Mouse (Mus musculus): ENCODE measurements around the gene Olfr1305. TPM values are rescaled to one million over a fixed set of nuclear protein-coding genes. Genes with fewer than 3 reads are reported as not detected.

Olfr1305 gene
- polyA plus RNA-seq (2012; rRNA removed): not detected in 2 replicates

- H3K4me3 ChIP-seq (replicated peaks; ENCODE audit: insufficient read depth, low read depth, low read length): no peak within 1 kb of the TSS
- no peak within 1 kb of the TSS for H3K27ac ChIP-seq (ENCODE audit: insufficient read depth, low read length)
- WGBS: 91% methylated on average over 2 of the region's 2 CpGs
- no peaks in the 10 kb centered on the region for H3K4me1 ChIP-seq (ENCODE audit: control insufficient read depth, insufficient read depth, low read length)
- TF ChIP-seq POLR2A (IDR thresholded peaks at IDR 0.05; ENCODE audit: borderline replicate concordance, insufficient read depth, low read length) (no peak), CTCF (IDR thresholded peaks at IDR 0.05; ENCODE audit: borderline replicate concordance, insufficient read depth, low read depth, low read length) (no peak)
- no peaks in the 10 kb centered on the region for H3K27me3 ChIP-seq (ENCODE audit: control insufficient read depth, insufficient read depth, low read length)
- no peak for DNase-seq
Observed at GRCm38 (mm10) chr2:111877049-111877448, at the start of gene Olfr1305. Gene Olfr1305, minus strand, starts transcription at chr2:111877149.

DNA sequence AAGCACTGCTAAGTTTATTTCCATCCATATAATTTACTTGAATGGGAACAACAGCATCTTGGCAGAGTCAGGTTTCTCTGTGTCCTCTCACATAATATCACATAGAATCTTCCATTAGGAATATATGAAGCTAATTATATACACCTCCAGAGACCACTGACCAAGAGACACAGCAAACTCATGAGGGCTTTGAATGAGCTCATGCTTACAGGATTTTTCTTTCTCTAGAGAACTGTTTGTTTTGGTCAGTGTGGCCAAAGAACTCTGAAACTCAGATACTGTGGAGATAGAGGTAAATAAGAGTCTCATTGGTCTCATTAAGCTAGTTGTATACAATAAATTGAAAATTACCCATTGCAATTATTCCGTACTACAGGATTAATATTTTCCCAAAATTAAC, 39.2 kb upstream of the Olfr1305 start, which contains the start of gene Olfr1306:
Olfr1306 (minus strand) TSS at position 101 of the 400 bp plus-strand sequence.
- TF ChIP-seq CTCF (IDR thresholded peaks at IDR 0.05; ENCODE audit: borderline replicate concordance, insufficient read depth, low read depth, low read length) (no peak), POLR2A (IDR thresholded peaks at IDR 0.05; ENCODE audit: borderline replicate concordance, insufficient read depth, low read length) (no peak)

GRCm38 (mm10) chr2:111820240-111820639, 56.7 kb downstream of the Olfr1305 start, which contains the start of gene Olfr1303:
Gene Olfr1303, minus strand, starts transcription at chr2:111820340.
- H3K27ac ChIP-seq (ENCODE audit: insufficient read depth, low read length): no peak within 1 kb of the TSS
- H3K4me1 ChIP-seq (ENCODE audit: control insufficient read depth, insufficient read depth, low read length): no peaks in the 10 kb centered on the region
- DNase-seq: no peak
- no peak for TF ChIP-seq CTCF (IDR thresholded peaks at IDR 0.05; ENCODE audit: borderline replicate concordance, insufficient read depth, low read depth, low read length)
- no peak for TF ChIP-seq POLR2A (IDR thresholded peaks at IDR 0.05; ENCODE audit: borderline replicate concordance, insufficient read depth, low read length)
- H3K27me3 ChIP-seq (ENCODE audit: control insufficient read depth, insufficient read depth, low read length): no peaks in the 10 kb centered on the region
- H3K4me3 ChIP-seq (replicated peaks; ENCODE audit: insufficient read depth, low read depth, low read length): no peak within 1 kb of the TSS
- 80% methylated on average over 2 of the region's 2 CpGs for WGBS

More for the DNA sequence above, 39.2 kb upstream of the Olfr1305 start, which contains the start of gene Olfr1306:
- Histone ChIP-seq H3K4me3 (replicated peaks; ENCODE audit: insufficient read depth, low read depth, low read length) (no peak within 1 kb of the TSS), H3K4me1 (ENCODE audit: control insufficient read depth, insufficient read depth, low read length) (no peaks in the 10 kb centered on the region), H3K27ac (ENCODE audit: insufficient read depth, low read length) (no peak within 1 kb of the TSS), H3K27me3 (ENCODE audit: control insufficient read depth, insufficient read depth, low read length) (no peaks in the 10 kb centered on the region)
- DNase-seq: no peak
- 88% methylated on average over 1 of the region's 1 CpGs for WGBS

Other genes with a start within 250 kb of the Olfr1305 start
- gene Olfr1298, start 227.9 kb downstream of the Olfr1305 start, polyA plus RNA-seq (2012; rRNA removed): not detected in 2 replicates
- gene Olfr1299, start 215.7 kb downstream of the Olfr1305 start, polyA plus RNA-seq (2012; rRNA removed): not detected in 2 replicates
- not detected in 2 replicates for gene Olfr1301, start 126.1 kb downstream of the Olfr1305 start, polyA plus RNA-seq (2012; rRNA removed)
- not detected in 2 replicates for gene Olfr1302, start 99.7 kb downstream of the Olfr1305 start, polyA plus RNA-seq (2012; rRNA removed)
- gene Olfr1303, start 56.8 kb downstream of the Olfr1305 start, polyA plus RNA-seq (2012; rRNA removed): not detected in 2 replicates
- gene Olfr1306, start 39.1 kb upstream of the Olfr1305 start, polyA plus RNA-seq (2012; rRNA removed): not detected in 2 replicates
- not detected in 2 replicates for gene Olfr1307, start 72.3 kb upstream of the Olfr1305 start, polyA plus RNA-seq (2012; rRNA removed)
- gene Olfr1308, start 87.8 kb upstream of the Olfr1305 start, polyA plus RNA-seq (2012; rRNA removed): not detected in 2 replicates
- gene Olfr1309, start 113.1 kb upstream of the Olfr1305 start, polyA plus RNA-seq (2012; rRNA removed): not detected in 2 replicates
- gene Olfr1310, start 135.6 kb upstream of the Olfr1305 start, polyA plus RNA-seq (2012; rRNA removed): not detected in 2 replicates
- gene Olfr1311, start 147.3 kb upstream of the Olfr1305 start, polyA plus RNA-seq (2012; rRNA removed): not detected in 2 replicates
- not detected in 2 replicates for gene Olfr1312, start 173.1 kb upstream of the Olfr1305 start, polyA plus RNA-seq (2012; rRNA removed)
- not detected in 2 replicates for gene Olfr1313, start 200.7 kb upstream of the Olfr1305 start, polyA plus RNA-seq (2012; rRNA removed)
- gene Olfr1314, start 219.6 kb upstream of the Olfr1305 start, polyA plus RNA-seq (2012; rRNA removed): not detected in 2 replicates
- not detected in 2 replicates for gene Olfr1315-ps1, start 238.3 kb upstream of the Olfr1305 start, polyA plus RNA-seq (2012; rRNA removed)